Mouse (Mus musculus): ENCODE results near the gene Sfrp5. TPM values are rescaled to one million over a fixed set of nuclear protein-coding genes. Genes with fewer than 3 reads are reported as not detected.

Gene Sfrp5
- total and polyA plus RNA-seq, 3 experiments: not detected

DNA sequence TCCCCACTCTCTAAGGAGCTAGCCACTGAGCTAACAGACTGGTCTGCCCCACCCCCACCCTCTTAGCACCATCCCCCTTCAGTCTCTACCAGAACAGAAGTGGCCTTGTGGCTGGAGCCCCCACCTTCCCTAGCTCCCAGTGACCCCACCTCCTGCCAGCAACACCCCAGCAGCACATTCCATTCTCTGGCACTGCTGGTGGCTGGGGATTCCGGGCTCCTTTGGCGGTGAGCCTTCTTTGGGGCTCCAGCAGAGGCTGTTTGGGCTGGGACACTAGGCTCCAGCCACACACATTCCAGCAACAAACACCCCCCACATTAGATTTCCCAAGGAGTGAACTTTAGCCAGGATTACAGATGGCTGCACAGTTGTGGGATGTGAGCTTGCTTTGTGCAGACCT is 8.7 kb downstream of the Sfrp5 start:
- Histone ChIP-seq H3K27ac (ENCODE audit: insufficient read depth, low read depth) (no peak overlapping the region), H3K4me2 (ENCODE audit: insufficient read depth, low read depth, poor library complexity, severe bottlenecking) (no peak overlapping the region), H3K4me3 (replicated peaks in 1 of 3; ENCODE audit: low read depth in 2 of 3, low read length in 2 of 3, poor library complexity in 1 of 3) (no peak overlapping the region), H3K27me3 (replicated peaks) (no peaks in the 10 kb centered on the region), H3K9ac (ENCODE audit: insufficient read depth, low read depth) (no peak overlapping the region), H3K4me1 (ENCODE audit: control insufficient read depth in 1 of 2, insufficient read depth in 2 of 2) (no peaks in the 10 kb centered on the region), H3K36me3 (replicated peaks in 1 of 2; ENCODE audit: control insufficient read depth in 1 of 2, insufficient read depth in 1 of 2, low read length in 1 of 2) (peaks cover 37 to 58% of the 10 kb centered on the region in 2 experiments), H3K9me3 (replicated peaks; ENCODE audit: low read length) (no peaks in the 10 kb centered on the region), H3K79me2 (replicated peaks; ENCODE audit: control insufficient read depth, extremely low read depth, insufficient read depth, poor library complexity, severe bottlenecking) (no peaks in the 10 kb centered on the region)
- in situ Hi-C loops (cut with MboI; ENCODE audit: low pct_ligation_motif_present, low pct_unique_long_range_greater_than_20kb, low sequenced_read_pairs): no loop called here
- dilution Hi-C loops (cut with MboI; ENCODE audit: extremely low pct_ligation_motif_present, extremely low pct_unique_long_range_greater_than_20kb, low sequenced_read_pairs): no loop called here
- no peak for TF ChIP-seq ZMIZ1 (IDR thresholded peaks at IDR 0.05; ENCODE audit: low read depth, low read length)
- no peak for TF ChIP-seq ZNF384 (IDR thresholded peaks at IDR 0.05; ENCODE audit: low read depth, low read length)
- no peak for TF ChIP-seq CHD2 (IDR thresholded peaks at IDR 0.05; ENCODE audit: low read length)
- TF ChIP-seq JUN (IDR thresholded peaks at IDR 0.05; ENCODE audit: insufficient read depth, low read depth, low read length): no peak
- TF ChIP-seq NRF1 (IDR thresholded peaks at IDR 0.05; ENCODE audit: low read depth, low read length): no peak
- TF ChIP-seq HCFC1 (IDR thresholded peaks at IDR 0.05; ENCODE audit: low read depth, low read length): no peak
- TF ChIP-seq GABPA (IDR thresholded peaks at IDR 0.05; ENCODE audit: insufficient replicate concordance, low read depth, low read length): no peak
- TF ChIP-seq CTCF (conservative IDR thresholded peaks at IDR 0.05 in 1 of 2, IDR thresholded peaks at IDR 0.05 in 1 of 2; ENCODE audit: low read depth in 2 of 2, low read length in 2 of 2): no peak
- TF ChIP-seq RCOR1 (conservative IDR thresholded peaks at IDR 0.05; ENCODE audit: low read depth, low read length): no peak
- TF ChIP-seq ELF1 (IDR thresholded peaks at IDR 0.05; ENCODE audit: low read depth, low read length): no peak
- no peak for TF ChIP-seq POLR2A (IDR thresholded peaks at IDR 0.05; ENCODE audit: low read depth, low read length)
- no peak for TF ChIP-seq UBTF (IDR thresholded peaks at IDR 0.05; ENCODE audit: low read depth, low read length)
- no peak for DNase-seq (ENCODE audit: extremely low read depth)

DNA sequence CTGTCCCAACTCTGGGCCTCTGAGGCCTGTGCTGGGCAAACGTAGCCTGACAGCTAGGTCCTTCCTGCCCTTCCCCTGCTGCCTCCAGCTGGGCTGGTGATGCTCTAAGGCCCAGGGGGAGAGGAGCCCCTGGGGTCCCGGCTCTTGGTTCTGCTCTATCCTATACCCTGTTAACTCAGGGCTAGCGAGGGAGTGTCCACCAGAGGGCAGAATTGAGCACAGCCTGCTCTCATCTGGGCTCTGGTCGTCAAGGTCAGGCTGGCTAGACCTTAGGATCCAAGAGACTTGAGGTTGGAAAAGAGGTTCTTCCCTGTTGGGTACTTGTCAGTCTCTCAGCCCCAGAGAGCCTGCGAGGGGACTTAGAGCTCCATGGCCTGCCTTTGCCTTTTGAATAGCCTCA is 11.6 kb downstream of the Sfrp5 start:
- no peaks in the 10 kb centered on the region for H3K9me3 ChIP-seq (replicated peaks; ENCODE audit: low read length)
- TF ChIP-seq ZC3H11A (IDR thresholded peaks at IDR 0.05; ENCODE audit: low read depth, low read length) (no peak), RAD21 (IDR thresholded peaks at IDR 0.05; ENCODE audit: low read depth, low read length) (peak; percentile 27), MEF2A (IDR thresholded peaks at IDR 0.05; ENCODE audit: borderline replicate concordance, low read depth, low read length) (no peak), E2F4 (IDR thresholded peaks at IDR 0.05; ENCODE audit: insufficient replicate concordance, low read depth, low read length) (no peak), SMC3 (IDR thresholded peaks at IDR 0.05; ENCODE audit: low read depth, low read length) (peak; percentile 74), KAT2A (IDR thresholded peaks at IDR 0.05; ENCODE audit: insufficient replicate concordance, low read length) (no peak), CTCF (conservative IDR thresholded peaks at IDR 0.05 in 1 of 2, IDR thresholded peaks at IDR 0.05 in 1 of 2; ENCODE audit: low read depth in 2 of 2, low read length in 2 of 2) (peak; percentile 78 to 84), ELF1 (IDR thresholded peaks at IDR 0.05; ENCODE audit: low read depth, low read length) (no peak)
- dilution Hi-C loops (cut with MboI; ENCODE audit: extremely low pct_ligation_motif_present, extremely low pct_unique_long_range_greater_than_20kb, low sequenced_read_pairs): no loop called here
- no peak overlapping the region for H3K27ac ChIP-seq (ENCODE audit: insufficient read depth, low read depth)
- no peak overlapping the region for H3K4me3 ChIP-seq (replicated peaks in 1 of 3; ENCODE audit: low read depth in 2 of 3, low read length in 2 of 3, poor library complexity in 1 of 3)
- H3K4me1 ChIP-seq (ENCODE audit: control insufficient read depth in 1 of 2, insufficient read depth in 2 of 2): no peaks in the 10 kb centered on the region
- H3K36me3 ChIP-seq (replicated peaks in 1 of 2; ENCODE audit: control insufficient read depth in 1 of 2, insufficient read depth in 1 of 2, low read length in 1 of 2): peaks cover 51 to 86% of the 10 kb centered on the region in 2 experiments
- in situ Hi-C loops (cut with MboI; ENCODE audit: low pct_ligation_motif_present, low pct_unique_long_range_greater_than_20kb, low sequenced_read_pairs): no loop called here
- no peak overlapping the region for H3K9ac ChIP-seq (ENCODE audit: insufficient read depth, low read depth)
- no peak overlapping the region for H3K4me2 ChIP-seq (ENCODE audit: insufficient read depth, low read depth, poor library complexity, severe bottlenecking)
- no peaks in the 10 kb centered on the region for H3K79me2 ChIP-seq (replicated peaks; ENCODE audit: control insufficient read depth, extremely low read depth, insufficient read depth, poor library complexity, severe bottlenecking)
- H3K27me3 ChIP-seq (replicated peaks): no peaks in the 10 kb centered on the region
- peak; percentile 60 for DNase-seq (ENCODE audit: extremely low read depth)

All from CH12.LX (cell line).